Mouse (Mus musculus) heart, embryonic 10.5 days (tissue): ENCODE results near the gene Tnrc6b. TPM values are rescaled to one million over a fixed set of nuclear protein-coding genes. Genes with fewer than 3 reads are reported as not detected.
"Not testable (repeated sequence)": the region's sequence is repeated elsewhere in the genome, so short reads cannot be mapped to it uniquely, and the experiment has no call there.

Experiments
- DNase-seq: peaks from one replicate; pipeline ENCODE4 v3.0.0-alpha.2; 2017; ENCODE audit warnings: low spot score
- H3K27ac ChIP-seq: fragments of 300-500 bp; sonication (generic); 2 replicates; pipeline ENCODE4 v1.5.1; 2016; ENCODE audit warnings: mild to moderate bottlenecking
- H3K27me3 ChIP-seq: fragments of 300-500 bp; sonication (generic); 2 replicates; pipeline ENCODE4 v1.6.1; 2016; ENCODE audit warnings: mild to moderate bottlenecking; ENCODE audit not compliant: poor library complexity, insufficient read depth, severe bottlenecking
- H3K36me3 ChIP-seq: fragments of 300-500 bp; sonication (generic); 2 replicates; pipeline ENCODE4 v1.6.1; 2016; ENCODE audit warnings: mild to moderate bottlenecking, moderate library complexity
- H3K4me1 ChIP-seq: fragments of 300-500 bp; sonication (generic); 2 replicates; pipeline ENCODE4 v1.6.1; 2016; ENCODE audit warnings: mild to moderate bottlenecking
- H3K4me3 ChIP-seq: fragments of 300-500 bp; sonication (generic); 2 replicates; pipeline ENCODE4 v1.5.1; 2016; ENCODE audit warnings: mild to moderate bottlenecking, moderate library complexity
- H3K9me3 ChIP-seq: fragments of 300-500 bp; sonication (generic); 2 replicates; pipeline ENCODE4 v1.6.1; 2016; ENCODE audit warnings: mild to moderate bottlenecking, moderate library complexity
- WGBS: fragments of 180-500 bp; shearing (Covaris S2); methylation state at CpG from one replicate; pipeline ENCODE4 v1.1.7; 2016; 5-methylcytosine and 5-hydroxymethylcytosine counted together
- polyA plus RNA-seq: library from polyadenylated mRNA; unstranded; fragments of >200 nt; fragmentation: Nextera tagmentation; extraction: Ambion mirVana; gene quantifications from 2 replicates; pipeline ENCODE4 v1.2.1, GENCODE M21; 2016

Gene Tnrc6b
- polyA plus RNA-seq, 1 experiment from 2014 or later = 28.5 TPM

DNA sequence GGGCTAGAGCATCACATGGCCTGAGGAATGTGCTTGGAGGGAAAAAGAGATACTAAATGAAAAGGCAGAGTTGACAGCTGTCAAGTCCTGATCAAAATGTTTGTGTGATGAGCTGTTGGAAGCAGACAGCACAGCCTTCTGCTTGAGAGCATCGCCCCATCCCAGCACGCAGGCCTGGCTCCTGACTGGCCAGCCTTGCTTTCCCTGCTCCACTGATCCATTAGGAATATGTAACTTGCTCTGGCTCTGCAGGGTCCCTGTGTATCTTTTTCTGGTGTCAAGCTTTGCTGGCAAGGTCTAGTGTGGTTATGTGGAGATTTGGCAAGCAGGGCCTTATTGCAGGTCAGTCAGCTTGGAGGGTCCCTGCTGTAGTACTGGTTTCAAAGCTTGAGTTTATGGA lies 148.3 kb downstream of the Tnrc6b start:
- peaks cover 10% of the 10 kb centered on the region for H3K36me3 ChIP-seq
- WGBS = 88% methylated on average over 2 of the region's 2 CpGs
- no peak overlapping the region for H3K27ac ChIP-seq
- H3K27me3 ChIP-seq = no peaks in the 10 kb centered on the region
- DNase-seq = no peak
- H3K4me3 ChIP-seq = no peak overlapping the region
- no peaks in the 10 kb centered on the region for H3K9me3 ChIP-seq
- 0 out of 2 replicates have a peak, but pooled peaks cover 4% of the 10 kb centered on the region for H3K4me1 ChIP-seq

DNA sequence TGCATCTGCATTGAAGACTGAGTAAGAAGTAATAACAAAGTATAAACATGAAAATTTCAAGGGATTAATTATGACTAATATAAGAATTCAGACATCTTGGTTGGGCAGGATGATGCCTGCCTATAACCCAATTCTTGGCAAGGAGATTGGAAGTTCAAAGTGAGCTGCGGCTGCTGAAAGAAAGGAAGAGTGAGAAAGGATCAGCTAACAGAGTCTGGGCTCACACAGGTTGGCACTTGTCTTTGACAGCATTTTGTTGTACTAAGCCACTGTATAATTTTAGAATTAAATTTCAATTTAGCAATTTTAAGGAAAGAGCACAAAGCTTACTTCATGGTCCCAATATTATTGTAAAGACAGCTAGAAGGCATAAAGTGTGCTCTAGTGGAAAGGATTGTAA lies 150.2 kb downstream of the Tnrc6b start:
- no peak for DNase-seq
- Histone ChIP-seq H3K36me3 (peaks cover 17% of the 10 kb centered on the region), H3K27me3 (no peaks in the 10 kb centered on the region), H3K4me3 (no peak overlapping the region), H3K27ac (no peak overlapping the region), H3K4me1 (0 out of 2 replicates have a peak, but pooled peaks cover 4% of the 10 kb centered on the region), H3K9me3 (no peaks in the 10 kb centered on the region)
- 92% methylated on average over 1 of the region's 1 CpGs for WGBS

DNA sequence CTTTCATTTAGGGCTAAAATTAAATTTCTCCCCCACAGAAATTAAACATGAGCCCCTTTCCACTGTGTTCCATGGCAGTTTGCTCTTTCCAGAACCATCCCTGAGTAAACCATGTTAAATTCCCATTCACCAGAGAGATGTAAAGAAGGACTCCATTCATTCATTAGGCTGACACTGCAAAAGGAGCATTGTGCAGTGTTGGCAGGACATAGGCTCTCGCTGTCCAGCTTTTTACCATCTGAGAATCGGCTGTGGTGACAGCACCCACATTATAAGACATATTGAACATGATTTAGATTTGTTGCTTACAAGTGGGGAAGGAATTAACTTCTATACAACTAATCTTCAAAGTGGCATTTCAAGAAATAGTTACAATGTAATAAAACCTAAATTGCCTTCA lies 150.9 kb downstream of the Tnrc6b start:
- peaks cover 24% of the 10 kb centered on the region for H3K36me3 ChIP-seq
- H3K27me3 ChIP-seq = no peaks in the 10 kb centered on the region
- H3K4me1 ChIP-seq = 0 out of 2 replicates have a peak, but pooled peaks cover 4% of the 10 kb centered on the region
- no peaks in the 10 kb centered on the region for H3K9me3 ChIP-seq
- no peak overlapping the region for H3K27ac ChIP-seq
- no peak overlapping the region for H3K4me3 ChIP-seq
- WGBS = 84% methylated on average over 2 of the region's 2 CpGs
- no peak for DNase-seq

DNA sequence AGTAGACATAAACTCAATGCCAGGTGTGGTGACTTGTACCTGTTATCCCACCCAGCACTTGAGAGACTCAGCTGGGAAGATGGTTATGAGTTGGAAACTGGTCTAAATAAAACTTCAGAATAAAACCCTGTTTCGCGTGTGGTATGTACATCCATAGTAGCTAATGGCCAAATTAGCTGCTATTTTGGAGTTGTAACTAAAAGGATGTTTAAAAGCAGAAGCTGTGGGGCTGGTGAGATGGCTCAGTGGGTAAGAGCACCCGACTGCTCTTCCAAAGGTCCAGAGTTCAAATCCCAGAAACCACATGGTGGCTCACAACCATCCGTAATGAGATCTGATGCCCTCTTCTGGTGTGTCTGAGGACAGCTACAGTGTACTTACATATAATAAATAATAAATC lies 157.5 kb downstream of the Tnrc6b start:
- not testable (repeated sequence) for H3K9me3 ChIP-seq, H3K4me1 ChIP-seq, H3K27me3 ChIP-seq, H3K4me3 ChIP-seq, DNase-seq, H3K27ac ChIP-seq
- H3K36me3 ChIP-seq = peaks cover 30% of the 10 kb centered on the region
- 96% methylated on average over 4 of the region's 4 CpGs for WGBS

DNA sequence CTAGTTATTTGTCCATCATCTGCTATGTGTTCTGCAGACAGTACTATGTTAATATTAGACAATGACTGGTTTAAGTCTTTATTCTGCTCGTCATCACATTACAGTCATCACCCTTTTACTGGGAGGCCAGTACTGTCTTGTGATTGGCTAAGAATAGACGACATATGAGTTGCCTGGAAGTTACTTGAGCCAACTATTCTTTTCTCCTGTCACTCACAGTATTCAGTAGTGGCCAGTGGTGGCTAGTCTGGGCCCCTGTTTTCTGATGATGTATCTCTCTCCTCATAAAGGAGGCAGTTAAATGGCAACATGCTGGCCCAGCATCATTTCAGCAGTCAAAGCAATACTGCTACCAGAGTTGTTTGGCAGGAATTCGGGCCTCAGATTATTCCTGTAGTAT lies 163.6 kb downstream of the Tnrc6b start:
- Histone ChIP-seq H3K4me3 (no peak overlapping the region), H3K4me1 (0 out of 2 replicates have a peak, but pooled peaks cover 7% of the 10 kb centered on the region), H3K27me3 (no peaks in the 10 kb centered on the region), H3K9me3 (no peaks in the 10 kb centered on the region), H3K36me3 (peaks cover 32% of the 10 kb centered on the region), H3K27ac (no peak overlapping the region)
- 74% methylated on average over 3 of the region's 3 CpGs for WGBS
- DNase-seq = no peak

DNA sequence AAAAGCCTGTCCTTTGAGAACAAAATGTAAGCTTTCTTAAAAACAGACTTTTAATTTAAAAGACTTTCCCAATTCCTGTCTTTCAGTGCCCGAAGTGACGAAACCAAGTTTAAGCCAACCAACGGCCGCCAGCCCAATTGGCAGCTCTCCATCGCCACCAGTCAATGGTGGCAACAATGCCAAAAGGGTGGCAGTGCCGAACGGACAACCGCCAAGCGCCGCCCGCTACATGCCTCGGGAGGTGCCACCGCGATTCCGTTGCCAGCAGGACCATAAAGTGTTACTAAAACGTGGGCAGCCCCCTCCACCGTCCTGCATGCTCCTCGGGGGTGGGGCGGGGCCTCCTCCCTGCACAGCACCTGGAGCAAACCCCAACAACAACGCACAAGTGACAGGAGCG lies 165.1 kb downstream of the Tnrc6b start:
- H3K36me3 ChIP-seq = peaks cover 42% of the 10 kb centered on the region
- H3K9me3 ChIP-seq = no peaks in the 10 kb centered on the region
- 87% methylated on average over 21 of the region's 21 CpGs for WGBS

DNA sequence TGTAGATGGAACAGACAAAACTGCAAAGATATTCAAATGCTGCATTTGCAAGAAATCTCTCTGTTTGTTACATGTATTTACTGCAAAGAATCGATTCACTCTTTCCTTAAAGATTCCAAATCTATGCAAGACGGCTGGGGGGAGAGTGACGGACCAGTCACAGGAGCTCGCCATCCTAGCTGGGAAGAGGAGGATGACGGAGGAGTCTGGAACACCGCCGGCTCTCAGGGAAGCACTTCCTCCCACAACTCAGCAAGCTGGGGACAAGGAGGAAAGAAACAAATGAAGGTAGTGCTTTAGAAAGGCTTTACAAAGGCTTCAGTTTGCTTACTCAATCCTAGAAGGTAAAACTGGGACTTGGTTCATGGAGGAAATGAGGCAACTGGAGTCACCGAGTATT lies 173.0 kb downstream of the Tnrc6b start:
- H3K36me3 ChIP-seq = peaks cover 76% of the 10 kb centered on the region
- no peak overlapping the region for H3K4me3 ChIP-seq
- no peak for DNase-seq
- no peaks in the 10 kb centered on the region for H3K4me1 ChIP-seq
- H3K9me3 ChIP-seq = no peaks in the 10 kb centered on the region
- H3K27ac ChIP-seq = no peak overlapping the region
- H3K27me3 ChIP-seq = no peaks in the 10 kb centered on the region
- WGBS = 84% methylated on average over 8 of the region's 8 CpGs

More for the DNA sequence above, 165.1 kb downstream of the Tnrc6b start:
- H3K27me3 ChIP-seq = no peaks in the 10 kb centered on the region
- DNase-seq = no peak
- H3K4me3 ChIP-seq = no peak overlapping the region
- 0 out of 2 replicates have a peak, but pooled peaks cover 7% of the 10 kb centered on the region for H3K4me1 ChIP-seq
- no peak overlapping the region for H3K27ac ChIP-seq

DNA sequence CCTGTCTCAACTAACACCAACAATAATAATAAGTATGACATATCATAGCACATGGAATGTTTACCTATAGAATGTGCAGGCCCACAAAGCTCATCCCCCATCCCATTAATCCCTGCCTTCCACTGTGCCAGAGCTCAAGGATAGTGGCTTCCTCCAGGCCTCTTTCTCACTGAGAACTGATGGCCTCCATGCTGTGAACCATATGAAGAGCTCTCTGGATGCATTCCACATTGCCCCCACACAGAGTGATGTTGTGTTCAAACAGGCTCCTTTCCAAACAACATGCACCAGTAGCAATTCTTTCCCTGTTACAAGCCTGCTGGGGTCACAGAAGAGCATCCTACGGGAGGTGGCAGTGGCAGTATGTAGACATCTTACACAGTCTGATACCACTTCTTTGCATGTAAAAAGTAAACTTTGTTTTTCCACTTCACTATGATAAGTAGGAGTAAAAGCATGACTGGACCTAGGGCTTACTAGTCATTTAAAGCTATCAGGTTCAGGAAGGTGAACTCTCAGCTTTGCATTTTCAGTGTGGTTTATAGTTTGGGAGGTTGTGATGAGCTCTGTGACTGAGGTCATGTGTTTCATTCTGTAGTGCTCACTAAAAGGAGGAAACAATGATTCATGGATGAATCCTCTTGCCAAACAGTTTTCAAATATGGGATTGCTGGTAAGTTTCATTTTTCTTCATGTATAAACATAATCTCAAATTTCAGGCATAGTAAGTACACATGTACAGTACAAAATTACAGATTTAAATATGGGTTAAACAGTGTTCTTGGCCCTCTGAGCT lies 175.4 kb downstream of the Tnrc6b start:
- peaks cover 70% of the 10 kb centered on the region for H3K36me3 ChIP-seq
- DNase-seq = no peak
- H3K4me1 ChIP-seq = no peaks in the 10 kb centered on the region
- no peak overlapping the region for H3K27ac ChIP-seq
- WGBS = 93% methylated on average over 1 of the region's 1 CpGs
- no peaks in the 10 kb centered on the region for H3K9me3 ChIP-seq
- H3K27me3 ChIP-seq = no peaks in the 10 kb centered on the region
- no peak overlapping the region for H3K4me3 ChIP-seq

DNA sequence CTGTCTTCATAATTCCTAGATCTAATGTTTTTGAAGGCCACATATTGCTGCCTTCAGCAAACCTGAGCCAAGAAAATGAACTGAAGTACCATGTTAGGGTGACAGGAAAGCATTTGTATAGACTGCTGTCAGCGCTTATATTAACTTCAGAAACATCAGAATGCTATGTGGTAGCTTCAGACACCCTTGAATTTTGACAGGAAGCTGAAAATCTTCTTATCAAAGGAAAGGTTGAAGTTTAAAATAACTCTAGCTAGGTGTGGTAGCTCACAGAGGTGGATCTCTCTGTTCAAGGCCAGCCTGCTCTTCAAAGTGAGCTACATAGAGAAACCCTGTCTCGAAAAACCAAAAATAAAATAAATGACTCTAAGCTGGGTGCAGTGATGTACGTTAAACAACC lies 181.2 kb downstream of the Tnrc6b start:
- no peak for DNase-seq
- Histone ChIP-seq H3K27me3 (no peaks in the 10 kb centered on the region), H3K9me3 (no peaks in the 10 kb centered on the region), H3K27ac (no peak overlapping the region), H3K4me3 (no peak overlapping the region), H3K36me3 (peaks cover 69% of the 10 kb centered on the region), H3K4me1 (no peaks in the 10 kb centered on the region)
- 90% methylated on average over 3 of the region's 3 CpGs for WGBS

DNA sequence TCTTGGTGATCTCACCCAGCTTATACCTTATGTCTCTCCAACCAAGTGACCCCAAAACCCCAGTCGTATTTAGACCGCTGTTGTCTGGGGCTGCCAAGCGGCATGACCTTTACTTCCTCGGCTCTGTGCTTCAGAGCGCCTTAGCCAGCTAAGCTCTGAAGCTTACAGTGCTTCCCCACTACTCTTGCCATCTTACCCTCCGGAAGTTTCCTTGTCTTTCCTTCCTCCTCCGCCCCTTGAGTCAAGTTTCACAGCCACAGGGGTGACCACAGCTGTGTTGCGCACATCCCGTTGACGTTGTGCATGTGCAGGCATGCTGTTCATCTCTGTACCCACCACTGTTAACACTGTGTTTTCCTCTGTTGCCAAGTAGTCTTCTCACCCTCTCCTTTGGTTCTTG lies 185.6 kb downstream of the Tnrc6b start:
- H3K9me3 ChIP-seq = no peaks in the 10 kb centered on the region
- H3K4me3 ChIP-seq = no peak overlapping the region
- H3K4me1 ChIP-seq = no peaks in the 10 kb centered on the region
- WGBS = 96% methylated on average over 10 of the region's 10 CpGs
- no peak for DNase-seq
- H3K27ac ChIP-seq = no peak overlapping the region
- no peaks in the 10 kb centered on the region for H3K27me3 ChIP-seq
- H3K36me3 ChIP-seq = peaks cover 75% of the 10 kb centered on the region

DNA sequence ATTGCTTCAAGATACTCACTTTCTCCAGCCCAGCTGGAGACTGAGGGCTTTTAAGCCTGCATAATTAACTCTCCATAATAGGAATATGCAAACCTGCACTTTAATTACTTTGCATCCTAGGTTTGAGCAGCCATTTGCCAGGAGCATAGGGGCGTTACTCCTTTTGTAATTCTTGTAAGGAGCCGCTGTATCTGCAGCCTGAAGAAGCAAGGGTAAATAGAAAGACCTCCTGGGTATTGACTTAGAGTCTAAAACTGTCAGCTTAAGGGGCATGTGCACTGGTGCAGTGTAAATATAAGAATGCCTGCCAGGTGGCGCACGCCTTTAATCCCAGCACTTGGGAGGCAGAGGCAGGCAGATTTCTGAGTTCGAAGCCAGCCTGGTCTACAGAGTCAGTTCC lies 186.8 kb downstream of the Tnrc6b start:
- no peak for DNase-seq
- Histone ChIP-seq H3K4me1 (no peaks in the 10 kb centered on the region), H3K27ac (no peak overlapping the region), H3K9me3 (no peaks in the 10 kb centered on the region), H3K4me3 (no peak overlapping the region), H3K27me3 (no peaks in the 10 kb centered on the region), H3K36me3 (peaks cover 87% of the 10 kb centered on the region)
- 93% methylated on average over 5 of the region's 5 CpGs for WGBS

DNA sequence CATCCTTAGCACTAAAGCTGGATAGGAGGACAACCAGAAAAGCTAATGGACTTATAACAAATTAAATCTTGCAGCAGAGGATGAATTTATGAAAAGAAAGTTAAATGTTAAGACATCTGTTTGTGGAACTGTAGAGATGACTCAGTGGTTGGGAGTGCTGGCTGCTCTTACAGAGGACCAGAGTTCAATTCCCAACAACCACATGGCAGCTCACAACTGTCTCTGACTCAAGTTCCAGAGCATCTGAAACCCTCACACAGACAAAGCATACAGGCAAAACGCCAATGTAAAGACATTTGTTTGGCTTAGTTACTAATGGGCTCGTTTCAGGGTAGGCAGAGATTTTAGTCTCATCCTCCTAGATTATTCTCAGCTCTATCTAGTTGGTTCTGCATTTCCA lies 188.7 kb downstream of the Tnrc6b start:
- 84% methylated on average over 2 of the region's 2 CpGs for WGBS
- Histone ChIP-seq H3K27ac (no peak overlapping the region), H3K4me1 (no peaks in the 10 kb centered on the region), H3K36me3 (peaks cover 95% of the 10 kb centered on the region), H3K4me3 (no peak overlapping the region), H3K9me3 (no peaks in the 10 kb centered on the region), H3K27me3 (no peaks in the 10 kb centered on the region)
- DNase-seq = no peak

DNA sequence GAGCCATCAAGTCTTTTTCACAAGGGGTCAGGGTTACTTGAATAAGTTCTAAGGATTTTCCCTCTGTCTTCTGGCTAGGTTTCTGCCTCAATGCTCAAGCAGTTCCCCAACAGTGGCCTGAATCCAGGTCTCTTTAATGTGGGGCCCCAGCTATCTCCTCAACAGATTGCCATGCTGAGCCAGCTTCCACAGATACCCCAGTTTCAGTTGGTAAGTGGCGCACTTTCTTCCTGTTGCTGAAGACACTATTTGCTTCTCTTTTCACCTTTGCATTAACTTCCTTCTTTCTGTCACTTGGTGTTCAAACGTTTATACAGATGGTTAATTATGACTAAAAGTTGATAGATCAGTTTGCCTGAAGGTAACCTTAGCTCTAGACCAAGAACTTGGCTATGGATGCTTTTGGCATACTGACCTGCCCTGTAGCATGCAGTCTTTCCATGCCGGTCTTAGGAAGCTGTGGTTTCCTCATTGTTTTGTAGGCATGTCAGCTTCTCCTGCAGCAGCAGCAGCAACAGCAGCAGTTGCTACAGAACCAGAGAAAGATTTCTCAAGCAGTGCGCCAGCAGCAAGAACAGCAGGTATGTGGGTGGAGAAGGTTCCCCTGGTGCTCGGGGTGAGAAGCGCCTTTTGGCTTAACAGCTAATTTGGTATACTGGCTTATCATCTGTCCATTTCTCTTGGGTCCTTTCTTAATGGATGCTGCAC lies 190.8 kb downstream of the Tnrc6b start:
- H3K36me3 ChIP-seq = peaks cover 95% of the 10 kb centered on the region
- H3K27me3 ChIP-seq = no peaks in the 10 kb centered on the region
- H3K9me3 ChIP-seq = no peaks in the 10 kb centered on the region
- H3K27ac ChIP-seq = no peak overlapping the region
- H3K4me3 ChIP-seq = no peak overlapping the region
- 88% methylated on average over 6 of the region's 6 CpGs for WGBS
- DNase-seq = no peak
- no peaks in the 10 kb centered on the region for H3K4me1 ChIP-seq
